In the genomic region with DNA sequence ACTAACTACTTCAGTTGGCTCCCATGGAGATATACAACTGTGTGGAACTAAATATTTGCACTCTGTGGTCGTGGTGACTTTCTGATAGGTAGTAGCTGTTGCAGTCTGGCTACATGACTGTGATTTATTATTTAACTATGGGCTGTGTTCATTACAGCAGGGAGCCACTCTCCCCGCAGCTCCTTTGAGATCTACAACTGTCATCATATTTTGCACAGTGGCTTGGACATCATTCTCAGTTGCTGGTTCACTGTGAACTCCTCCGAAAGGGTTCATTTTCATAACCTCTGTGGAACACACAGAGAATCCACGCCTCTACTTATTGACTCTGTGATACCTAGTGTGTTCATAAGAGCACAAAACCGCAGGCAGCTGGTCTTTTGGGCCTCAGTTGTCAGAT, we compare ENCODE assay signal across 15 mouse cellular contexts.
DNase-seq lines count a peak whose midpoint lies in the region; ATAC-seq and TF ChIP-seq lines count a peak whose summit lies in the region.
"Had no signal": no experiment of that assay in that cellular context is flagged by ENCODE, and none has a peak within 500 bp of the region (broad histone marks: within the 10 kb centered on the region; RNA-seq: fewer than 3 reads in every experiment).

No protein-coding gene starts in this region.

- H3K9ac ChIP-seq in kidney, embryonic 16.5 days (replicated peaks; ENCODE audit: low read length) = no peak overlapping the region
- no peak overlapping the region for H3K9ac ChIP-seq in hindbrain, embryonic 14.5 days
- no peak overlapping the region for H3K9ac ChIP-seq in midbrain, postnatal 0 days (replicated peaks; ENCODE audit: low read length, poor library complexity, severe bottlenecking)
- H3K9ac ChIP-seq in liver, embryonic 12.5 days = no peak overlapping the region
- H3K9ac ChIP-seq: limb, embryonic 12.5 days; stomach, embryonic 15.5 days had no signal

- H3K27ac ChIP-seq in kidney, embryonic 16.5 days (ENCODE audit: low read length) = no peak overlapping the region
- H3K27ac ChIP-seq in hindbrain, embryonic 14.5 days = 0 out of 2 replicates have a peak overlapping the region, but pooled peaks have one; percentile 54
- no peak overlapping the region for H3K27ac ChIP-seq in midbrain, postnatal 0 days (ENCODE audit: low read depth, low read length)
- no peak overlapping the region for H3K27ac ChIP-seq in liver, embryonic 12.5 days
- H3K27ac ChIP-seq: limb, embryonic 12.5 days; stomach, embryonic 15.5 days had no signal

- H3K4me1 ChIP-seq in kidney, embryonic 16.5 days (ENCODE audit: insufficient read depth, low read length) = no peaks in the 10 kb centered on the region; the same call in 1 of the 2 replicates
- peaks cover 8% of the 10 kb centered on the region; the same call in 1 of the 2 replicates for H3K4me1 ChIP-seq in hindbrain, embryonic 14.5 days (replicated peaks; ENCODE audit: control insufficient read depth, insufficient read depth, low read length)
- H3K4me1 ChIP-seq in midbrain, postnatal 0 days (ENCODE audit: insufficient read depth, low read length) = no peaks in the 10 kb centered on the region
- H3K4me1 ChIP-seq in liver, embryonic 12.5 days = no peaks in the 10 kb centered on the region
- H3K4me1 ChIP-seq: stomach, embryonic 15.5 days had no signal

- no peak overlapping the region for H3K4me3 ChIP-seq in kidney, embryonic 16.5 days (ENCODE audit: low read length)
- no peak overlapping the region for H3K4me3 ChIP-seq in hindbrain, embryonic 14.5 days (replicated peaks; ENCODE audit: low read length)
- no peak overlapping the region for H3K4me3 ChIP-seq in midbrain, postnatal 0 days (ENCODE audit: low read depth, low read length)
- H3K4me3 ChIP-seq in liver, embryonic 12.5 days = no peak overlapping the region
- H3K4me3 ChIP-seq: limb, embryonic 12.5 days; stomach, embryonic 15.5 days had no signal

- no peaks in the 10 kb centered on the region for H3K27me3 ChIP-seq in kidney, embryonic 16.5 days (ENCODE audit: insufficient read depth, low read length)
- H3K27me3 ChIP-seq in hindbrain, embryonic 14.5 days (ENCODE audit: control insufficient read depth, insufficient read depth, low read length) = no peaks in the 10 kb centered on the region
- H3K27me3 ChIP-seq in midbrain, postnatal 0 days (ENCODE audit: insufficient read depth, low read length) = no peaks in the 10 kb centered on the region
- H3K27me3 ChIP-seq in liver, embryonic 12.5 days (replicated peaks) = no peaks in the 10 kb centered on the region
- H3K27me3 ChIP-seq: limb, embryonic 12.5 days; stomach, embryonic 15.5 days had no signal

- peak; percentile 67; the same call in 1 of the 2 replicates for ATAC-seq in kidney, embryonic 16.5 days (ENCODE audit: low FRiP score, low TSS enrichment)
- ATAC-seq in hindbrain, embryonic 14.5 days (ENCODE audit: low FRiP score) = peak; percentile 66
- ATAC-seq in midbrain, postnatal 0 days (ENCODE audit: low FRiP score) = 0 out of 2 replicates have a peak, but pooled peaks have one; percentile 16
- ATAC-seq in liver, embryonic 12.5 days = no peak
- ATAC-seq: intestine, embryonic 16.5 days had no signal

- TF ChIP-seq CTCF in midbrain, postnatal 0 days (IDR thresholded peaks at IDR 0.05) = no peak

- H3K36me3 ChIP-seq in kidney, embryonic 16.5 days (ENCODE audit: insufficient read depth, low read length) = no peaks in the 10 kb centered on the region
- no peaks in the 10 kb centered on the region for H3K36me3 ChIP-seq in hindbrain, embryonic 14.5 days (replicated peaks; ENCODE audit: control insufficient read depth, insufficient read depth)
- H3K36me3 ChIP-seq in midbrain, postnatal 0 days (ENCODE audit: insufficient read depth, low read length) = no peaks in the 10 kb centered on the region
- H3K36me3 ChIP-seq in liver, embryonic 12.5 days = no peaks in the 10 kb centered on the region
- H3K36me3 ChIP-seq: limb, embryonic 12.5 days; stomach, embryonic 15.5 days had no signal

- peak; percentile 19 for DNase-seq in embryo, embryonic 11 days
- no peak for DNase-seq in embryo, embryonic 9.5 days (ENCODE audit: extremely low spot score)
- DNase-seq in kidney, adult 9 months = no peak
- no peak for DNase-seq in hindbrain, embryonic 14.5 days (ENCODE audit: low spot score)
- DNase-seq in midbrain, postnatal 0 days (ENCODE audit: low spot score) = peak; percentile 31
- DNase-seq in urinary bladder, postnatal 10 days (ENCODE audit: low spot score) = no peak
- DNase-seq: cerebellum, adult 11-12 months; gastrocnemius, postnatal 25 days; heart, postnatal 14 days; lung, postnatal 36 days had no signal

- WGBS in kidney, embryonic 16.5 days = 32% methylated on average over 5 of the region's 5 CpGs
- WGBS in hindbrain, embryonic 14.5 days = 20% methylated on average over 5 of the region's 5 CpGs
- WGBS in midbrain, postnatal 0 days = 24% methylated on average over 5 of the region's 5 CpGs
- WGBS in liver, embryonic 12.5 days (ENCODE audit: insufficient replicate concordance) = 51% methylated on average over 5 of the region's 5 CpGs

- H3K4me2 ChIP-seq in kidney, embryonic 16.5 days (replicated peaks; ENCODE audit: low read depth, low read length) = no peak overlapping the region
- H3K4me2 ChIP-seq in hindbrain, embryonic 14.5 days (replicated peaks) = no peak overlapping the region
- no peak overlapping the region for H3K4me2 ChIP-seq in midbrain, postnatal 0 days (ENCODE audit: low read depth, low read length, poor library complexity, severe bottlenecking)
- no peak overlapping the region for H3K4me2 ChIP-seq in liver, embryonic 12.5 days
- H3K4me2 ChIP-seq: limb, embryonic 12.5 days; stomach, embryonic 15.5 days had no signal

- H3K9me3 ChIP-seq in kidney, embryonic 16.5 days (ENCODE audit: low read length) = 0 out of 2 replicates have a peak, but pooled peaks cover 4% of the 10 kb centered on the region
- no peaks in the 10 kb centered on the region for H3K9me3 ChIP-seq in hindbrain, embryonic 14.5 days (ENCODE audit: control insufficient read depth, low read length)
- no peaks in the 10 kb centered on the region for H3K9me3 ChIP-seq in midbrain, postnatal 0 days (ENCODE audit: low read length)
- H3K9me3 ChIP-seq in liver, embryonic 12.5 days (replicated peaks) = no peaks in the 10 kb centered on the region
- H3K9me3 ChIP-seq: limb, embryonic 12.5 days; stomach, embryonic 15.5 days had no signal

Comparison
In these comparisons a context has a peak if more than half of its experiments do, and no peak if none do; other contexts are left out.
1. DNase-seq: peak in embryo, embryonic 11 days (single experiment) and midbrain, postnatal 0 days (single experiment); none in embryo, embryonic 9.5 days (single experiment), kidney, adult 9 months (single experiment), hindbrain, embryonic 14.5 days (single experiment) and urinary bladder, postnatal 10 days (single experiment).